Mouse (Mus musculus) embryonic fibroblast, embryonic 13.5 days (primary cell): ENCODE measurements around the gene 2010300C02Rik.

Experiments used
- CTCF ChIP-seq: IDR thresholded peaks from 2 replicates; pipeline ENCODE4 v1.5.1; 2011; ENCODE audit warnings: mild to moderate bottlenecking, control low read depth, low read length, moderate library complexity, borderline replicate concordance; ENCODE audit not compliant: insufficient read depth
- POLR2A ChIP-seq: IDR thresholded peaks from 2 replicates; pipeline ENCODE4 v1.6.1; 2011; ENCODE audit warnings: low read depth, mild to moderate bottlenecking, control low read depth, low read length, moderate library complexity

DNA sequence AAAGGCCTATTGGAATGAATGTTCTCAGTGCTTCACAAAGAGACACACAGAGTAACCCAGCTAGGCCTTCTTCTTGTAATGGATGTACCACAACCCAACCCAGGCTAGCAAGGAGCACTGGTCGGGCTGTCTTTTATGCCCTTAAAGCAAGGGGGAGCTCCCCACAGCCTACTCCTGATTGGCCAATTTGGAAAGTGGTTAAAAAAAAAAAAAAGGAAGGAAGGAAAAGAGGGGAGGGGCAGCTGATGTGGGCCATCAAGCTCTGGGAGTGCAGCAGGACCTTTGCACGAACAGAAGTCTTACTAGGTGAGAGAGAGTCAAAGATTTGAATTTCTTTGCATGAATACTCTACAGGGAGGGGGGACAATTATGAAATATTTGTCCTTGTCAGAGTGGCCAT, 19.0 kb upstream of the 2010300C02Rik start:
- no peak for TF ChIP-seq CTCF
- no peak for TF ChIP-seq POLR2A
